Mouse (Mus musculus) cerebral cortex, adult 2 months (tissue): ENCODE measurements around the gene Synm.

Source experiments
- WGBS: fragments of 180-500 bp; shearing (Covaris S2); methylation state at CpG from one replicate; pipeline ENCODE4 v1.1.7; 2018; 5-methylcytosine and 5-hydroxymethylcytosine counted together

Synm gene

GRCm38 (mm10) chr7:67759629-67759995, at the start of gene Synm:
Gene Synm (minus strand): TSS chr7:67759742.
- WGBS = under 1% methylated on average over 37 of the region's 37 CpGs

GRCm38 (mm10) chr7:67803857-67804215, 44.3 kb upstream of the Synm start:
- 4% methylated on average over 13 of the region's 13 CpGs for WGBS

- WGBS = 13% methylated on average over 28 of the region's 28 CpGs
Observed at GRCm38 (mm10) chr7:67803015-67803856, 43.7 kb upstream of the Synm start.

- WGBS = 82% methylated on average over 4 of the region's 4 CpGs
Observed at GRCm38 (mm10) chr7:67801022-67801421, 41.5 kb upstream of the Synm start.

GRCm38 (mm10) chr7:67800547-67800946, 41.0 kb upstream of the Synm start:
- 96% methylated on average over 6 of the region's 6 CpGs for WGBS

GRCm38 (mm10) chr7:67798476-67798875, 38.9 kb upstream of the Synm start:
- 91% methylated on average over 4 of the region's 4 CpGs for WGBS

- 57% methylated on average over 8 of the region's 8 CpGs for WGBS
Observed at GRCm38 (mm10) chr7:67797065-67797464, 37.5 kb upstream of the Synm start.

GRCm38 (mm10) chr7:67793449-67793848, 33.9 kb upstream of the Synm start:
- WGBS = 78% methylated on average over 7 of the region's 7 CpGs

GRCm38 (mm10) chr7:67791256-67791655, 31.7 kb upstream of the Synm start:
- 73% methylated on average over 7 of the region's 7 CpGs for WGBS

- WGBS = 12% methylated on average over 10 of the region's 10 CpGs
Observed at GRCm38 (mm10) chr7:67788713-67789112, 29.2 kb upstream of the Synm start.

GRCm38 (mm10) chr7:67787861-67788260, 28.3 kb upstream of the Synm start:
- WGBS = 79% methylated on average over 2 of the region's 2 CpGs

GRCm38 (mm10) chr7:67776636-67777305, 17.2 kb upstream of the Synm start:
- WGBS = 42% methylated on average over 12 of the region's 12 CpGs

GRCm38 (mm10) chr7:67775623-67776022, 16.1 kb upstream of the Synm start:
- WGBS = 82% methylated on average over 3 of the region's 3 CpGs

- WGBS = 92% methylated on average over 9 of the region's 9 CpGs
Observed at GRCm38 (mm10) chr7:67772231-67772630, 12.7 kb upstream of the Synm start.

GRCm38 (mm10) chr7:67769487-67769886, 9.9 kb upstream of the Synm start:
- WGBS = 90% methylated on average over 5 of the region's 5 CpGs

- WGBS = 85% methylated on average over 3 of the region's 3 CpGs
Observed at GRCm38 (mm10) chr7:67768125-67768524, 8.6 kb upstream of the Synm start.

GRCm38 (mm10) chr7:67763625-67764024, 4.1 kb upstream of the Synm start:
- WGBS = 87% methylated on average over 3 of the region's 3 CpGs

- under 1% methylated on average over 91 of the region's 92 CpGs for WGBS
Observed at GRCm38 (mm10) chr7:67758858-67759628, 499 bp downstream of the Synm start.

GRCm38 (mm10) chr7:67758506-67758857, 1.1 kb downstream of the Synm start:
- under 1% methylated on average over 19 of the region's 19 CpGs for WGBS

- 77% methylated on average over 5 of the region's 5 CpGs for WGBS
Observed at GRCm38 (mm10) chr7:67756636-67757035, 2.9 kb downstream of the Synm start.

GRCm38 (mm10) chr7:67755366-67755765, 4.2 kb downstream of the Synm start:
- 88% methylated on average over 7 of the region's 7 CpGs for WGBS

- WGBS = 41% methylated on average over 11 of the region's 11 CpGs
Observed at GRCm38 (mm10) chr7:67754606-67755005, 4.9 kb downstream of the Synm start.
